Mouse (Mus musculus) retina, adult 2 months (tissue): ENCODE results near the gene Nin.

ENCODE experiments used
- DNase-seq: peaks from one replicate; pipeline ENCODE4 v3.0.0-alpha.2; 2012; ENCODE audit warnings: low read depth, low spot score

Gene Nin

GRCm38 (mm10) chr12:70083737-70084136, 29.8 kb downstream of the Nin start:
- no peak for DNase-seq

GRCm38 (mm10) chr12:70082935-70083532, 30.5 kb downstream of the Nin start:
- no peak for DNase-seq

- no peak for DNase-seq
These were observed 31.0 kb downstream of the Nin start for GRCm38 (mm10) chr12:70082485-70082884.

- DNase-seq, result no peak
These were observed 35.0 kb downstream of the Nin start for GRCm38 (mm10) chr12:70078471-70079025.

- no peak for DNase-seq
These were observed 37.0 kb downstream of the Nin start for GRCm38 (mm10) chr12:70076493-70076892.

- DNase-seq, result no peak
These were observed 38.5 kb downstream of the Nin start for GRCm38 (mm10) chr12:70075001-70075400.

- no peak for DNase-seq
These were observed 42.6 kb downstream of the Nin start for GRCm38 (mm10) chr12:70070888-70071287.

GRCm38 (mm10) chr12:70070306-70070705, 43.2 kb downstream of the Nin start:
- no peak for DNase-seq

- no peak for DNase-seq
These were observed 44.8 kb downstream of the Nin start for GRCm38 (mm10) chr12:70068647-70069257.

- DNase-seq, result no peak
These were observed 45.7 kb downstream of the Nin start for GRCm38 (mm10) chr12:70067849-70068248.

- DNase-seq, result peak; percentile 41
These were observed 51.4 kb downstream of the Nin start for GRCm38 (mm10) chr12:70062114-70062513.

GRCm38 (mm10) chr12:70058956-70059851, 54.3 kb downstream of the Nin start:
- DNase-seq, result no peak

- DNase-seq, result no peak
These were observed 62.8 kb downstream of the Nin start for GRCm38 (mm10) chr12:70050699-70051098.

- no peak for DNase-seq
These were observed 64.8 kb downstream of the Nin start for GRCm38 (mm10) chr12:70048741-70049140.

- no peak for DNase-seq
These were observed 66.2 kb downstream of the Nin start for GRCm38 (mm10) chr12:70047281-70047680.

- no peak for DNase-seq
These were observed 69.2 kb downstream of the Nin start for GRCm38 (mm10) chr12:70044353-70044752.

GRCm38 (mm10) chr12:70043421-70043820, 70.1 kb downstream of the Nin start:
- no peak for DNase-seq

GRCm38 (mm10) chr12:70040981-70041380, 72.5 kb downstream of the Nin start:
- no peak for DNase-seq

- no peak for DNase-seq
These were observed 76.7 kb downstream of the Nin start for GRCm38 (mm10) chr12:70036722-70037305.

GRCm38 (mm10) chr12:70026233-70026632, 87.3 kb downstream of the Nin start:
- no peak for DNase-seq

GRCm38 (mm10) chr12:70025431-70025830, 88.1 kb downstream of the Nin start:
- DNase-seq, result no peak

GRCm38 (mm10) chr12:70023580-70023979, 89.9 kb downstream of the Nin start:
- no peak for DNase-seq
